Mouse (Mus musculus) kidney, postnatal 14 days (tissue): Measurements from ENCODE around the gene Sult5a1.

Experiments used
- DNase-seq: peaks from one replicate; pipeline ENCODE4 v3.0.0; 2022; ENCODE audit warnings: mixed read lengths

The Sult5a1 gene

GRCm38 (mm10) chr8:123100288-123100687 is 57.8 kb downstream of the Sult5a1 start:
- peak; percentile 30 for DNase-seq

GRCm38 (mm10) chr8:123097786-123098584 is 60.1 kb downstream of the Sult5a1 start:
- peak; percentile 62 for DNase-seq

- DNase-seq: no peak
Observed at GRCm38 (mm10) chr8:123097216-123097615, 60.9 kb downstream of the Sult5a1 start.
